Mouse (Mus musculus) hematopoietic stem cell, adult 5-6 weeks (primary cell): ENCODE data around the gene Arap2. TPM values are rescaled to one million over a fixed set of nuclear protein-coding genes. Genes with fewer than 3 reads are reported as not detected.

Experiments
- total RNA-seq: library from RNA; stranded (forward); fragments of 172-1452, 232-1000 nt; gene quantifications from 2 replicates; pipeline ENCODE4 v1.2.3, GENCODE M21; 2017

Arap2 gene
- total RNA-seq, 1 experiment from 2014 or later: 34.0 TPM

Other genes starting within 250 kb of the Arap2 start
- not detected in 2 replicates for gene Dthd1, start 47.7 kb upstream of the Arap2 start, total RNA-seq